In genomic region chr1:132853312-132853711, GRCm38 (mm10) we compare ENCODE assay signal across 12 mouse cellular contexts. TPM values are rescaled to one million over a fixed set of nuclear protein-coding genes. Genes with fewer than 3 reads are reported as not detected.
DNase-seq lines count a peak whose midpoint lies in the region; ATAC-seq and TF ChIP-seq lines count a peak whose summit lies in the region.
"Had no signal": no experiment of that assay in that cellular context is flagged by ENCODE, and none has a peak within 500 bp of the region (broad histone marks: within the 10 kb centered on the region; RNA-seq: fewer than 3 reads in every experiment).

No protein-coding gene starts in this region.

- peak overlapping the region; percentile 32; the same call in 1 of the 2 replicates for H3K27ac ChIP-seq in left cerebral cortex, adult 2 months
- H3K27ac ChIP-seq in heart, embryonic 16.5 days (ENCODE audit: low read length): peak overlapping the region; percentile 91
- H3K27ac ChIP-seq: embryonic facial prominence, embryonic 13.5 days; liver, embryonic 14.5 days had no signal

- peaks cover 4% of the 10 kb centered on the region; the same call in 1 of the 2 replicates for H3K9me3 ChIP-seq in heart, embryonic 16.5 days (replicated peaks; ENCODE audit: control insufficient read depth, low read length)
- H3K9me3 ChIP-seq: embryonic facial prominence, embryonic 13.5 days had no signal

- H3K4me3 ChIP-seq in left cerebral cortex, adult 2 months: no peak overlapping the region
- no peak overlapping the region for H3K4me3 ChIP-seq in heart, embryonic 16.5 days (ENCODE audit: low read length)
- H3K4me3 ChIP-seq: embryonic facial prominence, embryonic 13.5 days had no signal

- H3K36me3 ChIP-seq in heart, embryonic 16.5 days (ENCODE audit: control insufficient read depth, insufficient read depth): no peaks in the 10 kb centered on the region
- H3K36me3 ChIP-seq: embryonic facial prominence, embryonic 13.5 days had no signal

- peak overlapping the region; percentile 5; the same call in 1 of the 2 replicates for H3K9ac ChIP-seq in heart, embryonic 16.5 days (ENCODE audit: low read length)
- H3K9ac ChIP-seq: embryonic facial prominence, embryonic 13.5 days; liver, embryonic 14.5 days had no signal

- 6% methylated on average over 8 of the region's 8 CpGs for WGBS in heart, embryonic 16.5 days

- no peak for TF ChIP-seq CTCF in left cerebral cortex, adult 2 months (IDR thresholded peaks at IDR 0.05)

- no peaks in the 10 kb centered on the region for H3K27me3 ChIP-seq in heart, embryonic 16.5 days (ENCODE audit: control insufficient read depth, insufficient read depth, low read length)

- peak; percentile 93 for ATAC-seq in heart, embryonic 16.5 days (replicated peaks; ENCODE audit: extremely low read depth, insufficient read depth, low FRiP score)

- peaks cover 38% of the 10 kb centered on the region for H3K4me1 ChIP-seq in heart, embryonic 16.5 days (ENCODE audit: control insufficient read depth, insufficient read depth, low read length)

- H3K4me2 ChIP-seq in heart, embryonic 16.5 days (ENCODE audit: low read depth, low read length): peak overlapping the region; percentile 10; the same call in 1 of the 2 replicates
- H3K4me2 ChIP-seq: embryonic facial prominence, embryonic 13.5 days had no signal

- intact Hi-C loops in left cerebral cortex, adult 2 months (cut with DNase I): no loop called here

- peak; percentile 19 to 53 for DNase-seq in left cerebral cortex, adult 2 months (ENCODE audit: extremely low spot score in 1 of 2, low spot score in 2 of 2)
- DNase-seq in left cerebral cortex, adult 11 months (ENCODE audit: low spot score): no peak
- DNase-seq in frontal cortex, postnatal 10 days (ENCODE audit: low spot score in 2 of 2): peak; percentile 37 to 49
- DNase-seq in retina, postnatal 1 day: peak; percentile 63
- DNase-seq in cerebellum, postnatal 25 days: no peak
- no peak for DNase-seq in adrenal gland, adult 18-20 months (ENCODE audit: low spot score in 2 of 2)
- DNase-seq in spleen, postnatal 36 days (ENCODE audit: low spot score in 2 of 2): no peak
- DNase-seq: adrenal gland, postnatal 14 days; kidney, adult 8-10 months had no signal

RNA-seq across cellular contexts. Expression of gene Lrrn2, which starts 26.8 kb away (rescaled TPM):
- total RNA-seq in left cerebral cortex, adult 2 months (2021): 10 to 100 TPM; 91.8 to 99.9 TPM
- 8.4 and 9.3 TPM in 2 replicates for polyA plus RNA-seq in heart, embryonic 16.5 days (2015; fragmentation: Nextera tagmentation; extraction: Ambion mirVana)
- total RNA-seq in adrenal gland, adult 18-20 months (2021): 1 to 10 TPM; 5.0 to 9.6 TPM

Comparison
In these comparisons a context has a peak if more than half of its experiments do, and no peak if none do; other contexts are left out.
1. DNase-seq: peak in left cerebral cortex, adult 2 months (2 of 2), frontal cortex, postnatal 10 days (2 of 2) and retina, postnatal 1 day (single experiment); none in left cerebral cortex, adult 11 months (single experiment), cerebellum, postnatal 25 days (0 of 2), adrenal gland, adult 18-20 months (0 of 2) and spleen, postnatal 36 days (0 of 2).
2. RNA of gene Lrrn2, which starts 26.8 kb away (total RNA-seq): 91.8 to 99.9 TPM in left cerebral cortex, adult 2 months; 5.0 to 9.6 TPM in adrenal gland, adult 18-20 months; every median in the first group is over 4 times any median in the second.